Mouse (Mus musculus): ENCODE measurements around the gene Gm29094.
"Not testable (repeated sequence)": the region's sequence is repeated elsewhere in the genome, so short reads cannot be mapped to it uniquely, and the experiment has no call there.

Gm29094 gene

GRCm38 (mm10) chr9:89240516-89241019 is 41.4 kb downstream of the Gm29094 start:
- not testable (repeated sequence) for DNase-seq (ENCODE audit: low read depth, low spot score)

DNA sequence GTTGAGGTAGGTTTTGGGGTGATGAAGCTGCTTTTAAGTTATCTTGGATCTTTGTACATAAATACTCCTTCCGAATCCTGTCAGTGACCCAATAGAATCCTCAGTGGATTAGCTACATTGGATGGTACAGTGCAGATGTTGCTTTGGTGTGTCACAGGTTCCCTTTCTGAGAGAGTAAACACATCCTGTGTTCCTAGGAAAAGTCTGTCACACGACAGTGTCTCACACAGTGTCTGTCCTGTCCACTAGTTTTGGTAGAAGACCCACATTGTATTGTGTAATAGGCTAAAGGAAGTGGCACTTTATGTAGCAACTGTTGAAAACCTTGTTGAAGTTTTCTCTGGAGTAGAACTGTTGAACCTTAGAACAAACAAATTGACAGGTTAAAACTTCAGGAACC is 54.2 kb downstream of the Gm29094 start:
- DNase-seq (ENCODE audit: low read depth, low spot score), result no peak

DNA sequence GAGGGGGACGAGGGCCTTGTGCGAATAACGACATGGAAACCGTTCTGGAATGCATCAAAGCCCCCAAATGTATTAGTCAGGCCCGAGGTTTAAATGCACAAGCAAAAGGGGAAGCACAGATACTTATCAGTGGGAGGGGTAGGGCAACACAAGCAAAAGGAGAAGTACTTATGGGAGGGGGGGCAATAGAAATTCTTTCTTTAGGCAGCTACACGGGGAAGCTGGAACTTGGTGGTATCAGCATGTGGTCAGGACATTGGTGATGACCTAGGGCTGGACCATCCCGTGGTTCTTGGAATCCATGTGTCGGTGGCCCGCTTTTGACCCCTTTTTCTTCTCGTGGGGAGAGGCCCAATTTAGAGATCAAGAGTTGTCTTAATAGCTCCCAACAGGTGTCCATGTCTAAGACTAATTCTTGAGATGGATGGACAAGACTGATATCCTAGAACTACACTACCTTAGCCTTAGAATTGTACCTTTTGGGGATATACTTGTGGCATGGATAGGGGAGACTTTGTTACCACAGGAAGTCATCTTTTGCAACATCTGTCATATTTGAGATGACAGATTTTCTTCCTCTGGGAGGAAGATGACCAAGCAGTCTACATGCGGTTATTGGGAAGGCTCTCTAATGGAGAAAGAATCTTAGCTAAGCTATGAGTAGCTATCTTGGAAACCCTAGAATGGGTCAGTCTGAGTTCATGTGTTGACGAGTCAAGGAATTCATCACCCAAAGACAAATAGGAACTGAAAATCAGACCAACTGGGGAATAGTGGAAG is 57.6 kb downstream of the Gm29094 start:
- no peak for DNase-seq (ENCODE audit: low read depth, low spot score)

- no peak for DNase-seq (ENCODE audit: low read depth, low spot score)
Observed at GRCm38 (mm10) chr9:89263968-89264367, 64.8 kb downstream of the Gm29094 start.

DNA sequence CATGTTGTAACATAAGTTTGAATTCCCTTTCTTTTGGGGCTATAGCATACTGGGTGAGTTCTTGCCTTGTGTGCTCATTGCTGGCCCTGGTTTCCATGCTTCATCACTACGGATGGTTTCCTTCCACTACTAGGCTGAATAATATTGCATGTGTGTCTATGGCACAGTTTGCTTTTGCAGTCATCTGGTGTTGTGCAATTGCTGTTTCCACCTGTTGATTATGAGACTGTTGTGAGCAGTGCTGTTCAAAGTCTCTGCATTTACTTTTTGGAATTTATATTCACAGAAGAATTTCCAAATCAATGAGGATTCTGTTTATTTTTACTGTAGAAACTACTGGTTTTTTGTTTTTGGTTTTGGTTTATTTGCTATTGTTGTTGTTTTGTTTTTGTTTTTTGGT is 65.4 kb downstream of the Gm29094 start:
- DNase-seq (ENCODE audit: low read depth, low spot score), result no peak

Data from retina, postnatal 7 days (tissue).